Mouse (Mus musculus): ENCODE data around the gene Dcaf17.

DNA sequence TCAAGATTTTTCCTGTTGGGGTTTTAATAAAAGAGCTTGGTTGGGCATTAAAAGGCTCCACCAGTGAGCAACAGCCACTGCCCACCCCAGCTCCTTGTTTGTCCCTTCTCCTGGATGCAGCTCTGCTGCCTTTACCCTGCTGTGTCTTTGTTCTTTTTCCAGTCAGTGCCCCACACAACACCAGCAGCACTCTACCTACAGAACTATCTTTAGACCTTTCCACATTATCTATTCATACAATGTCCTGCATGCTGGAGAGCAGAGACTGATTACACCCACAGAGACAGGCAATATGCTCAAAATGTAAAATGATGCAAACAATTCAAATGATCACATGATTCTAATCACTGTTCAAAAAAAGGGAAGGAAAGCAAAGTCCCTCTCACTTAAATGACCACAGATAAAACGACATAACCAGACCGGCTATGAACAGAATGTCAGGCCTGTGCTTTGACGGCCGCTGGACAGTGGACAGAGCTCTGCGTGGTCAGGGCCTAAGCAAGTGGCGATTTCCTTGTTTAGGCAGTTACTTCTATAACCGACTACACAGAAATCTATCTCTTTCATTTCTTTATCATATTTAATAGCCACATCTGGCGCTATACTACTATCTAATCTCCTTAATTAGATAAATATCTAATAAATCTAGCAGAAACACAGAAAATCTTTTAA, 35.3 kb upstream of the Dcaf17 start:
- TF ChIP-seq POLR2A (IDR thresholded peaks at IDR 0.05; ENCODE audit: low read depth, low read length) (no peak), ZNF384 (IDR thresholded peaks at IDR 0.05; ENCODE audit: low read depth, low read length) (no peak), MAX (IDR thresholded peaks at IDR 0.05; ENCODE audit: low read length) (no peak), EP300 (IDR thresholded peaks at IDR 0.05; ENCODE audit: low read length) (no peak), E2F4 (IDR thresholded peaks at IDR 0.05; ENCODE audit: insufficient replicate concordance, low read depth, low read length) (no peak), NRF1 (IDR thresholded peaks at IDR 0.05; ENCODE audit: low read depth, low read length) (no peak), CTCF (conservative IDR thresholded peaks at IDR 0.05 in 1 of 2, IDR thresholded peaks at IDR 0.05 in 1 of 2; ENCODE audit: low read depth in 2 of 2, low read length in 2 of 2) (no peak), IRF4 (IDR thresholded peaks at IDR 0.05; ENCODE audit: low read depth, low read length) (no peak)
